Mouse (Mus musculus) MEL (cell line): ENCODE measurements around the gene Tbccd1. TPM values are rescaled to one million over a fixed set of nuclear protein-coding genes. Genes with fewer than 3 reads are reported as not detected.

Experiments
- DNase-seq: peaks from one replicate; pipeline ENCODE4 v3.0.0; 2011; ENCODE audit warnings: low read depth, low spot score
- H3K27ac ChIP-seq: 2 replicates; pipeline ENCODE4 v1.5.1; 2012; ENCODE audit warnings: low read depth, mild to moderate bottlenecking, control low read depth, low read length, moderate library complexity; ENCODE audit not compliant: control insufficient read depth
- H3K27me3 ChIP-seq, 2 experiments: fragments of 150-350 bp in 1 of 2; sonication (generic) in 1 of 2; 2 replicates each; pipeline ENCODE4 v1.6.1; 2012; ENCODE audit warnings: low read length in 2 of 2, mild to moderate bottlenecking in 2 of 2, improper control_type of control experiment in 1 of 2, moderate library complexity in 1 of 2; ENCODE audit not compliant: insufficient read depth in 2 of 2, control insufficient read depth in 1 of 2
- H3K36me3 ChIP-seq, 2 experiments: 2 replicates each; pipeline ENCODE4 v1.6.1; 2012 to 2014; ENCODE audit warnings: low read length in 2 of 2, improper control_type of control experiment in 1 of 2, inconsistent platforms in 1 of 2, mild to moderate bottlenecking in 1 of 2; ENCODE audit not compliant: insufficient read depth in 2 of 2, control insufficient read depth in 1 of 2
- H3K4me1 ChIP-seq, 2 experiments: fragments of 150-350 bp in 1 of 2; sonication (generic) in 1 of 2; 2 replicates each; pipeline ENCODE4 v1.6.1; 2012; ENCODE audit warnings: low read length in 2 of 2, improper control_type of control experiment in 1 of 2, mild to moderate bottlenecking in 1 of 2; ENCODE audit not compliant: insufficient read depth in 2 of 2, control insufficient read depth in 1 of 2
- H3K4me3 ChIP-seq, 2 experiments: fragments of 150-350 bp in 1 of 2; sonication (generic) in 1 of 2; 2 replicates each; pipeline ENCODE4 v1.5.1; 2012; ENCODE audit warnings: low read depth in 2 of 2, low read length in 2 of 2, mild to moderate bottlenecking in 2 of 2, moderate library complexity in 2 of 2, control low read depth in 1 of 2, improper control_type of control experiment in 1 of 2; ENCODE audit not compliant: control insufficient read depth in 1 of 2, insufficient read depth in 1 of 2
- H3K79me2 ChIP-seq: 2 replicates; pipeline ENCODE4 v1.6.1; 2012; ENCODE audit warnings: mild to moderate bottlenecking, low read length, moderate library complexity; ENCODE audit not compliant: control insufficient read depth, poor library complexity, insufficient read depth
- H3K9ac ChIP-seq: 2 replicates; pipeline ENCODE4 v1.6.1; 2012; ENCODE audit warnings: low read depth, mild to moderate bottlenecking, control low read depth, low read length, moderate library complexity; ENCODE audit not compliant: control insufficient read depth, poor library complexity, severe bottlenecking
- H3K9me3 ChIP-seq: fragments of 150-350 bp; sonication (generic); replicated peaks from 2 replicates; pipeline ENCODE4 v1.6.1; 2012; ENCODE audit warnings: mild to moderate bottlenecking, low read length, improper control_type of control experiment, moderate library complexity; ENCODE audit not compliant: insufficient read depth
- CHD2 ChIP-seq: IDR thresholded peaks from 2 replicates; pipeline ENCODE4 v1.6.1; 2011; ENCODE audit warnings: low read length, improper control_type of control experiment
- CTCF ChIP-seq, 3 experiments: IDR thresholded peaks in 2 of 3; conservative IDR thresholded peaks in 1 of 3; 2 replicates each; pipeline ENCODE4 v1.5.1; 2011 to 2012; ENCODE audit warnings: low read length in 3 of 3, low read depth in 2 of 3, mild to moderate bottlenecking in 2 of 3, improper control_type of control experiment in 1 of 3, inconsistent platforms in 1 of 3, mixed read lengths in 1 of 3, moderate library complexity in 1 of 3; ENCODE audit not compliant: control insufficient read depth in 1 of 3, insufficient read depth in 1 of 3, poor library complexity in 1 of 3, severe bottlenecking in 1 of 3
- E2F4 ChIP-seq: IDR thresholded peaks from 2 replicates; pipeline ENCODE4 v1.6.1; 2011; ENCODE audit warnings: low read depth, low read length, improper control_type of control experiment, borderline replicate concordance
- ELF1 ChIP-seq: IDR thresholded peaks from 2 replicates; pipeline ENCODE4 v1.6.1; 2014; ENCODE audit warnings: low read depth, mild to moderate bottlenecking, inconsistent platforms, low read length, improper control_type of control experiment, moderate library complexity
- EP300 ChIP-seq, 2 experiments: IDR thresholded peaks; 2 replicates each; pipeline ENCODE4 v1.6.1; 2011; ENCODE audit warnings: improper control_type of control experiment in 2 of 2, low read length in 2 of 2, low read depth in 1 of 2, mild to moderate bottlenecking in 1 of 2
- HCFC1 ChIP-seq: IDR thresholded peaks from 2 replicates; pipeline ENCODE4 v1.6.1; 2012; ENCODE audit warnings: low read depth, mild to moderate bottlenecking, inconsistent platforms, low read length, improper control_type of control experiment, moderate library complexity
- JUND ChIP-seq: IDR thresholded peaks from 2 replicates; pipeline ENCODE4 v1.6.1; 2011; ENCODE audit warnings: low read depth, mild to moderate bottlenecking, improper control_type of control experiment, low read length
- KAT2A ChIP-seq: conservative IDR thresholded peaks from 2 replicates; pipeline ENCODE4 v1.6.1; 2012; ENCODE audit warnings: low read depth, low read length, improper control_type of control experiment, inconsistent platforms
- MAFK ChIP-seq: IDR thresholded peaks from 2 replicates; pipeline ENCODE4 v1.6.1; 2011; ENCODE audit warnings: low read depth, mild to moderate bottlenecking, low read length, improper control_type of control experiment, borderline replicate concordance
- MXI1 ChIP-seq: IDR thresholded peaks from 2 replicates; pipeline ENCODE4 v1.6.1; 2011; ENCODE audit warnings: mild to moderate bottlenecking, low read depth, low read length, improper control_type of control experiment
- MYC ChIP-seq: IDR thresholded peaks from 2 replicates; pipeline ENCODE4 v1.6.1; 2011; ENCODE audit warnings: low read depth, mild to moderate bottlenecking, low read length, improper control_type of control experiment, moderate library complexity
- NELFE ChIP-seq: IDR thresholded peaks from 2 replicates; pipeline ENCODE4 v1.6.1; 2011; ENCODE audit warnings: low read depth, low read length, improper control_type of control experiment
- NRF1 ChIP-seq: IDR thresholded peaks from 2 replicates; pipeline ENCODE4 v1.6.1; 2014; ENCODE audit warnings: low read depth, mild to moderate bottlenecking, inconsistent platforms, low read length, improper control_type of control experiment, moderate library complexity; ENCODE audit not compliant: poor library complexity, insufficient read depth, severe bottlenecking
- POLR2AphosphoS5 ChIP-seq: IDR thresholded peaks from 2 replicates; pipeline ENCODE4 v1.6.1; 2012; ENCODE audit warnings: low read depth, borderline replicate concordance, mild to moderate bottlenecking, inconsistent platforms, low read length, moderate library complexity, mixed read lengths
- RAD21 ChIP-seq: IDR thresholded peaks from 2 replicates; pipeline ENCODE4 v1.6.1; 2011; ENCODE audit warnings: mild to moderate bottlenecking, low read depth, low read length, improper control_type of control experiment
- SIN3A ChIP-seq: IDR thresholded peaks from 2 replicates; pipeline ENCODE4 v1.6.1; 2012; ENCODE audit warnings: low read length, improper control_type of control experiment, inconsistent platforms
- SMC3 ChIP-seq: IDR thresholded peaks from 2 replicates; pipeline ENCODE4 v1.6.1; 2011; ENCODE audit warnings: low read depth, low read length, improper control_type of control experiment
- TAL1 ChIP-seq: IDR thresholded peaks from 2 replicates; pipeline ENCODE4 v1.6.1; 2012; ENCODE audit warnings: mild to moderate bottlenecking, inconsistent platforms, low read length, moderate library complexity, mixed read lengths
- TBP ChIP-seq: IDR thresholded peaks from 2 replicates; pipeline ENCODE4 v1.8.0; 2011; ENCODE audit warnings: low read depth, low read length, improper control_type of control experiment
- TCF12 ChIP-seq: IDR thresholded peaks from 2 replicates; pipeline ENCODE4 v1.6.1; 2014; ENCODE audit warnings: low read depth, mild to moderate bottlenecking, inconsistent platforms, low read length, improper control_type of control experiment, moderate library complexity
- UBTF ChIP-seq: IDR thresholded peaks from 2 replicates; pipeline ENCODE4 v1.6.1; 2012; ENCODE audit warnings: low read depth, mild to moderate bottlenecking, inconsistent platforms, low read length, improper control_type of control experiment, moderate library complexity, borderline replicate concordance; ENCODE audit not compliant: insufficient read depth
- USF1 ChIP-seq: IDR thresholded peaks from 2 replicates; pipeline ENCODE4 v1.6.1; 2014; ENCODE audit warnings: low read depth, mild to moderate bottlenecking, inconsistent platforms, low read length, improper control_type of control experiment, moderate library complexity
- ZKSCAN1 ChIP-seq: IDR thresholded peaks from 2 replicates; pipeline ENCODE4 v1.6.1; 2012; ENCODE audit warnings: low read depth, mild to moderate bottlenecking, inconsistent platforms, low read length, improper control_type of control experiment, moderate library complexity
- polyA plus RNA-seq, 2 experiments: library from polyadenylated mRNA; stranded (reverse) in 1 of 2; unstranded in 1 of 2; fragments of >175 nt in 1 of 2; fragments of >200 nt in 1 of 2; gene quantifications; 2 replicates each; pipeline versions ENCODE4 v1.2.1 to v1.2.4; 2012; ENCODE audit warnings: low replicate concordance in 2 of 2, low read depth in 1 of 2; ENCODE audit not compliant: insufficient read length in 2 of 2, insufficient read depth in 1 of 2, missing spikeins in 1 of 2
- total RNA-seq: library from RNA; depleted of rRNA; stranded (reverse); fragments of 300-350 nt; gene quantifications from 2 replicates; pipeline ENCODE4 v1.2.3, GENCODE M21; 2012

Gene Tbccd1
- total and polyA plus RNA-seq, 3 experiments, result 23.8 to 28.7 TPM; not detected in 1

DNA sequence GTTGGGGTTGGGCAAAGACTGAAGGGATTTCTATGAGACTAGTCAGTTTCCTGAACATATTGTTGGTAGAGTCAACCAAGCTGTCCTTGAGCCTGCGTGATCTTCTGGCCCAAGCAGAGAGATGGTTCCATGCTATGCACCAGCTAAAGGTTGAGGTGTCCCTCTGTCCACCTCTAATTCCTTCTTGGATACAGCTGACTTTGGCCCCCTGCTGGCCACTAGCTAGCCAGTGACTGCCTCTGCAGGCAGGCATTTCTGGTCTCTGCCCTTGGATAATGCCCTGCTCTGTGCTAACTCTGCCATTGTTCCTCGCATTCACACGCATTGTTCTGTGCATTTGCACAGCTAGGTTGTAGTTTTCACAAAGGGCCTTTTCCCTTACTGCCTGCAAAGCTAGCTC, 62.0 kb downstream of the Tbccd1 start:
- TF ChIP-seq CTCF (IDR thresholded peaks at IDR 0.05 in 2 of 3, conservative IDR thresholded peaks at IDR 0.05 in 1 of 3; ENCODE audit: control insufficient read depth in 1 of 3, insufficient read depth in 1 of 3, low read depth in 2 of 3, low read length in 3 of 3, poor library complexity in 1 of 3, severe bottlenecking in 1 of 3), result peak in 1 of 3 experiments; percentile 5; a peak in 1 of 6 replicates
- TF ChIP-seq HCFC1, result no peak
- no peak for TF ChIP-seq CHD2
- no peak for TF ChIP-seq MAFK
- TF ChIP-seq E2F4, result no peak
- no peaks in the 10 kb centered on the region for H3K9me3 ChIP-seq
- H3K4me1 ChIP-seq, result peaks cover 0 to 4% of the 10 kb centered on the region in 2 experiments; a peak in 2 of 4 replicates
- no peaks in the 10 kb centered on the region for H3K27me3 ChIP-seq
- no peak overlapping the region for H3K4me3 ChIP-seq
- H3K36me3 ChIP-seq, result no peaks in the 10 kb centered on the region
- H3K27ac ChIP-seq, result no peak overlapping the region
- no peaks in the 10 kb centered on the region for H3K79me2 ChIP-seq
- DNase-seq, result no peak
- H3K9ac ChIP-seq, result no peak overlapping the region

DNA sequence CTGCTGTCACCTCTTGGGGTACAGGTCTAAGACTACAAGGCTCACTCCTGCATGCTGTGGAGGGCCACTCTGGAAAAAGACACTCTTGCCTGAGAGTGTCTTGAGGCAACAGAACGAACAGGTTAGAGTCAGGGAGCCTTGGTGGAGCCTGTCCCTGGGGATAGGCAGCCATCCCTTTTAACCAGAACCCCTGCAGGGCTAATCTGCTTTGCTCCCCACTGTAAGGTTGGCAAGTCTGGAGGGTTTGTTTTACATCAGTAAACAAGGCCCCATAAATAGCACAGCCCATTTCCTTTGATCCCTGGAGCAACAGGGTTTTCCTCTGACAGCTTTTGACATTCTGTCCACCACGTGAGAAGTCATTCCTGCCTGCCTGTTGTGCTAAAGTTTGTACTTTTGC, 66.2 kb downstream of the Tbccd1 start:
- Histone ChIP-seq H3K4me1 (no peaks in the 10 kb centered on the region; a peak in 1 of 4 replicates), H3K4me3 (no peak overlapping the region), H3K36me3 (no peaks in the 10 kb centered on the region), H3K27ac (no peak overlapping the region), H3K9ac (no peak overlapping the region), H3K27me3 (no peaks in the 10 kb centered on the region), H3K79me2 (no peaks in the 10 kb centered on the region), H3K9me3 (no peaks in the 10 kb centered on the region)
- no peak for TF ChIP-seq ELF1
- TF ChIP-seq NRF1, result no peak
- no peak for TF ChIP-seq MAFK
- no peak for TF ChIP-seq UBTF
- no peak for TF ChIP-seq TBP
- no peak for DNase-seq

DNA sequence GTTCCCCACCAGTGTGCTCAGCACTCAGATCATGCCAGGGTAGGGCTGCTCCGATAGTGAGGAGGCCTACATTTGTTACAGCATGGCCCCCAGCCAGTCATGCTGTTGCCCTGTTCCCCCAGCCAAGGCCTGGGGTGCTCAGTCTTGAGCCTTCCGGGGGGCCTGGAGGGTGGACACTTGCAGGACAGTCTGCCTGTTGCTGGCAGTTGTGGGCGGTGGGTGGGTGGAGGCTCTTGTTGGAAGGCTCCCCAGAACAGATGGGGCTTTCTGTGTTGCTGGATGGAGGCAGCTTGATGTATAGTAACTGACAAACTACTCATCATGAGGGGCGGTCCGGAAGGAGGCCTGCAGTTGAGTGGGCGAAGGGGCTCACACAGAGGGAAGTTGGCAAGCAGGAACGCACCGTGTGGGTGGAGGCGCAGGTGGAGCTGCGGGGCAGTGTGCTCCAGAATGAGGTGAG, 67.5 kb downstream of the Tbccd1 start:
- H3K36me3 ChIP-seq, result no peaks in the 10 kb centered on the region
- TF ChIP-seq ZKSCAN1 (no peak), TBP (no peak), SIN3A (no peak), RAD21 (no peak), POLR2AphosphoS5 (no peak), MAFK (no peak), KAT2A (no peak), NELFE (no peak), EP300 (IDR thresholded peaks at IDR 0.05; ENCODE audit: low read depth in 1 of 2, low read length in 2 of 2) (no peak), HCFC1 (no peak), CTCF (IDR thresholded peaks at IDR 0.05 in 2 of 3, conservative IDR thresholded peaks at IDR 0.05 in 1 of 3; ENCODE audit: control insufficient read depth in 1 of 3, insufficient read depth in 1 of 3, low read depth in 2 of 3, low read length in 3 of 3, poor library complexity in 1 of 3, severe bottlenecking in 1 of 3) (no peak), MXI1 (no peak), E2F4 (no peak), JUND (no peak), ELF1 (no peak), USF1 (no peak), TAL1 (no peak), TCF12 (no peak), SMC3 (no peak), MYC (no peak)
- TF ChIP-seq, all 39 proteins: peak for 0
- Histone ChIP-seq H3K27me3 (no peaks in the 10 kb centered on the region), H3K9ac (0 out of 2 replicates have a peak overlapping the region, but pooled peaks have one; percentile 14), H3K9me3 (no peaks in the 10 kb centered on the region), H3K4me1 (no peaks in the 10 kb centered on the region; a peak in 1 of 4 replicates), H3K27ac (no peak overlapping the region), H3K4me3 (no peak overlapping the region), H3K79me2 (no peaks in the 10 kb centered on the region)
- DNase-seq, result peak; percentile 13
